Mouse (Mus musculus): ENCODE data around the gene Slc41a2. TPM values are rescaled to one million over a fixed set of nuclear protein-coding genes. Genes with fewer than 3 reads are reported as not detected.
A peak's percentile ranks its signal among the peaks of the same experiment; 100 is the strongest.

The Slc41a2 gene
- total and polyA plus RNA-seq, 3 experiments: 0.17 TPM; not detected in 2

GRCm38 (mm10) chr10:83350689-83351088 is 13.0 kb upstream of the Slc41a2 start:
- Histone ChIP-seq H3K79me2 (replicated peaks; ENCODE audit: control insufficient read depth, extremely low read depth, insufficient read depth, poor library complexity, severe bottlenecking) (no peaks in the 10 kb centered on the region), H3K4me1 (ENCODE audit: control insufficient read depth in 1 of 2, insufficient read depth in 2 of 2) (peaks cover 0 to 26% of the 10 kb centered on the region in 2 experiments; a peak in 3 of 4 replicates), H3K27ac (ENCODE audit: insufficient read depth, low read depth) (no peak overlapping the region), H3K4me2 (ENCODE audit: insufficient read depth, low read depth, poor library complexity, severe bottlenecking) (no peak overlapping the region), H3K4me3 (replicated peaks in 1 of 3; ENCODE audit: low read depth in 2 of 3, low read length in 2 of 3, poor library complexity in 1 of 3) (no peak overlapping the region), H3K36me3 (replicated peaks in 1 of 2; ENCODE audit: control insufficient read depth in 1 of 2, insufficient read depth in 1 of 2, low read length in 1 of 2) (no peaks in the 10 kb centered on the region), H3K27me3 (replicated peaks) (no peaks in the 10 kb centered on the region), H3K9ac (ENCODE audit: insufficient read depth, low read depth) (no peak overlapping the region), H3K9me3 (replicated peaks; ENCODE audit: low read length) (no peaks in the 10 kb centered on the region)
- in situ Hi-C loops (cut with MboI; ENCODE audit: low pct_ligation_motif_present, low pct_unique_long_range_greater_than_20kb, low sequenced_read_pairs): no loop called here
- dilution Hi-C loops (cut with MboI; ENCODE audit: extremely low pct_ligation_motif_present, extremely low pct_unique_long_range_greater_than_20kb, low sequenced_read_pairs): no loop called here
- TF ChIP-seq ZNF384 (IDR thresholded peaks at IDR 0.05; ENCODE audit: low read depth, low read length) (peak; percentile 26), RCOR1 (conservative IDR thresholded peaks at IDR 0.05; ENCODE audit: low read depth, low read length) (no peak), PAX5 (IDR thresholded peaks at IDR 0.05; ENCODE audit: low read length) (no peak), KAT2A (IDR thresholded peaks at IDR 0.05; ENCODE audit: insufficient replicate concordance, low read length) (no peak), MYC (IDR thresholded peaks at IDR 0.05; ENCODE audit: low read depth, low read length) (no peak), USF2 (conservative IDR thresholded peaks at IDR 0.05; ENCODE audit: low read depth, low read length) (no peak), GABPA (IDR thresholded peaks at IDR 0.05; ENCODE audit: insufficient replicate concordance, low read depth, low read length) (no peak), MXI1 (IDR thresholded peaks at IDR 0.05; ENCODE audit: low read depth, low read length) (no peak)
- no peak for DNase-seq (ENCODE audit: extremely low read depth)

- H3K27ac ChIP-seq (ENCODE audit: insufficient read depth, low read depth): no peak overlapping the region
- H3K9ac ChIP-seq (ENCODE audit: insufficient read depth, low read depth): no peak overlapping the region
- no peaks in the 10 kb centered on the region for H3K79me2 ChIP-seq (replicated peaks; ENCODE audit: control insufficient read depth, extremely low read depth, insufficient read depth, poor library complexity, severe bottlenecking)
- no peak for TF ChIP-seq TBP (conservative IDR thresholded peaks at IDR 0.05; ENCODE audit: low read depth, low read length)
- no peak for TF ChIP-seq POLR2A (IDR thresholded peaks at IDR 0.05; ENCODE audit: low read depth, low read length)
- dilution Hi-C loops (cut with MboI; ENCODE audit: extremely low pct_ligation_motif_present, extremely low pct_unique_long_range_greater_than_20kb, low sequenced_read_pairs) (no loop called here), in situ Hi-C loops (cut with MboI; ENCODE audit: low pct_ligation_motif_present, low pct_unique_long_range_greater_than_20kb, low sequenced_read_pairs) (no loop called here)
- peaks cover 0 to 14% of the 10 kb centered on the region in 2 experiments; a peak in 1 of 4 replicates for H3K4me1 ChIP-seq (ENCODE audit: control insufficient read depth in 1 of 2, insufficient read depth in 2 of 2)
- H3K9me3 ChIP-seq (replicated peaks; ENCODE audit: low read length): no peaks in the 10 kb centered on the region
- no peaks in the 10 kb centered on the region for H3K36me3 ChIP-seq (replicated peaks in 1 of 2; ENCODE audit: control insufficient read depth in 1 of 2, insufficient read depth in 1 of 2, low read length in 1 of 2)
- H3K4me3 ChIP-seq (replicated peaks in 1 of 3; ENCODE audit: low read depth in 2 of 3, low read length in 2 of 3, poor library complexity in 1 of 3): no peak overlapping the region
- no peak overlapping the region for H3K4me2 ChIP-seq (ENCODE audit: insufficient read depth, low read depth, poor library complexity, severe bottlenecking)
- no peaks in the 10 kb centered on the region for H3K27me3 ChIP-seq (replicated peaks)
- no peak for DNase-seq (ENCODE audit: extremely low read depth)
Observed at GRCm38 (mm10) chr10:83347494-83347893, 9.8 kb upstream of the Slc41a2 start.

- Histone ChIP-seq H3K27ac (ENCODE audit: insufficient read depth, low read depth) (no peak overlapping the region), H3K36me3 (replicated peaks in 1 of 2; ENCODE audit: control insufficient read depth in 1 of 2, insufficient read depth in 1 of 2, low read length in 1 of 2) (no peaks in the 10 kb centered on the region), H3K9ac (ENCODE audit: insufficient read depth, low read depth) (no peak overlapping the region), H3K79me2 (replicated peaks; ENCODE audit: control insufficient read depth, extremely low read depth, insufficient read depth, poor library complexity, severe bottlenecking) (no peaks in the 10 kb centered on the region), H3K4me3 (replicated peaks in 1 of 3; ENCODE audit: low read depth in 2 of 3, low read length in 2 of 3, poor library complexity in 1 of 3) (no peak overlapping the region), H3K9me3 (replicated peaks; ENCODE audit: low read length) (no peaks in the 10 kb centered on the region), H3K4me2 (ENCODE audit: insufficient read depth, low read depth, poor library complexity, severe bottlenecking) (no peak overlapping the region), H3K4me1 (ENCODE audit: control insufficient read depth in 1 of 2, insufficient read depth in 2 of 2) (peaks cover 0 to 15% of the 10 kb centered on the region in 2 experiments; a peak in 1 of 4 replicates), H3K27me3 (replicated peaks) (no peaks in the 10 kb centered on the region)
- in situ Hi-C loops (cut with MboI; ENCODE audit: low pct_ligation_motif_present, low pct_unique_long_range_greater_than_20kb, low sequenced_read_pairs) (no loop called here), dilution Hi-C loops (cut with MboI; ENCODE audit: extremely low pct_ligation_motif_present, extremely low pct_unique_long_range_greater_than_20kb, low sequenced_read_pairs) (no loop called here)
- no peak for DNase-seq (ENCODE audit: extremely low read depth)
- TF ChIP-seq TCF12 (IDR thresholded peaks at IDR 0.05; ENCODE audit: low read depth, low read length): no peak
- no peak for TF ChIP-seq USF2 (conservative IDR thresholded peaks at IDR 0.05; ENCODE audit: low read depth, low read length)
- no peak for TF ChIP-seq JUND (conservative IDR thresholded peaks at IDR 0.05; ENCODE audit: low read depth, low read length)
- TF ChIP-seq MYC (IDR thresholded peaks at IDR 0.05; ENCODE audit: low read depth, low read length): no peak
- TF ChIP-seq TBP (conservative IDR thresholded peaks at IDR 0.05; ENCODE audit: low read depth, low read length): no peak
- TF ChIP-seq IRF4 (IDR thresholded peaks at IDR 0.05; ENCODE audit: low read depth, low read length): no peak
- TF ChIP-seq MAFK (IDR thresholded peaks at IDR 0.05; ENCODE audit: insufficient replicate concordance, low read length): no peak
- no peak for TF ChIP-seq POLR2A (IDR thresholded peaks at IDR 0.05; ENCODE audit: low read depth, low read length)
Observed at GRCm38 (mm10) chr10:83346359-83346736, 8.7 kb upstream of the Slc41a2 start.

Data from CH12.LX (cell line).